Mouse (Mus musculus) yolk sac, embryonic 10.5 days (tissue): ENCODE results near the gene Rasgef1a.
A peak's percentile ranks its signal among the peaks of the same experiment; 100 is the strongest.

Experiments
- DNase-seq: peaks from one replicate; pipeline ENCODE4 v3.0.0-alpha.2; 2017; ENCODE audit warnings: low spot score

Gene Rasgef1a

DNA sequence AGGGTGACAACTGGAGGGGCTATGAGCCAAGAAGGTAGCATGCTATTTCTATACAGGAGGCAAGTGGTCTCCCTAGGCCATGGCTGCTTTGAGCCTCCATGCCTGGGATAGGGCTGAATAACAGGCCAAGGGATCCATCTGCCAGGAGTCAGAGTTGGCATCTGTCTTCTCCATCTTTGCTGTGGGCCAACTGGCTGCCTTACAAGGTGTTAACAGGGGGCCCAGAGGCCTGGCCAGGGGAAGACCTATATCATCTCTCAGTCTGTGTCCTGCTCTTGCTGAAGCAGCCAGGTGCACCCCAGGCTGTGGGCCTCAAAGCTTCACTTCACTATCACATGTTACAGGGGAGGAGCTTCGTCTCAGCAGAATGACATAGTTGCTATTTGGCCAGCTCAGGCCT, 60.9 kb downstream of the Rasgef1a start:
- no peak for DNase-seq

DNA sequence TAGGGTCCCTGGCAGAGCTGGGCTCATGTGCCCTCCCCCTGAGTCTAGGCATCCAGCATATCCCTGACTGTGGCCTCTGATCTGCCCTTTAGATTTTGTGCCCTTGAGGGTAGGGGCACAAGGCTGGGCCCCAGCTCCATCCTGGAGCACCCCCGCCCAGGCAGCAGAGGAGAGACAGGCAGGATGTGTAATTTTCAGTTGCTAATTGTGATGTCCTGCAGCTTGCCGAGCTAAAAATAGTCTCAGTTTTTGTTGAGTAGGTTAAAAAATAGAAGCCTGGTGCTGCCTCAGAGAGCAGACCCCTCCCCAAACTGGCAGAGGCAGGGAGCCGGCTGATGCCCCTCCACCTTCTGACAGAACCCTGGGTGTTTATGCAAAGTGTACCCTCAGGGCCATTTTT, 62.9 kb downstream of the Rasgef1a start:
- no peak for DNase-seq

DNA sequence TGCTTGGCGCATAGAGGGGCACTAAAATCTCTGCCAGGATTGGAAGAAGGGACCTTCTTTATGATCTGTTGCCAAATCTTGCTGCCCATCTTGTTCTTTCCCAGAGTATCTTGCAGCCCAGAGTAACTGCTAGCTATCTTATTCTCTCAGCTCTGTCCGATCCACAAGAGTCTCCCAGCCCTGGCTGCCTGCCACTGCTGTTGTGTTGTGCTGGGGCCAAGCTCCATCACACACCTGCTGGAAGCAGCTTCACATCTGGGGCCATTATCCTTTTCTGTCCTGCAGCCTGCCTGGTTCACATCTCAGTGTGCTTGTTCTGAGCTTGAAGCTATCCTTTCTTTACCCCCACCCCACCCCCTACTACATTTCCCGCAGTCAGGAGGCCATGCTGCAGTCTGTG, 65.0 kb downstream of the Rasgef1a start:
- DNase-seq, result no peak

DNA sequence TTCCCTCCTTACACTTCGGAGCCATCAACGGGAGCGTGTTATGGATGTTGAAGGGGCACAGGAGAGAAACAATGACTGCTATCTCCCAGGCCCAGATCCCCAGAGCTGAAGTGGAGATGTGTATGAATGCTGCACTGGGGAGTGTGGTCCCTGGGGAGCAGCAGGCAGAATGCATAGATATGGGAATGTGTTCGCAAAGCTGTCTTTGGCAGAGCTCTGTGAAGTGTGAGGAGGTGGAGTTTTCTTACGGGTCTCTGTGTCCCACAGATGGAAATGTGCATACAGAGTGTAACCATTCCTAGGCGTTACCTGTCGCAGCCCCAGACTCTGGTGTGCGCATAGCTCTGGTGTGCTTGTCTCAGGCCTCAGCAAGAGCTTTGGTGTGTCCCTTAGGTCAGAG, 65.5 kb downstream of the Rasgef1a start:
- no peak for DNase-seq

DNA sequence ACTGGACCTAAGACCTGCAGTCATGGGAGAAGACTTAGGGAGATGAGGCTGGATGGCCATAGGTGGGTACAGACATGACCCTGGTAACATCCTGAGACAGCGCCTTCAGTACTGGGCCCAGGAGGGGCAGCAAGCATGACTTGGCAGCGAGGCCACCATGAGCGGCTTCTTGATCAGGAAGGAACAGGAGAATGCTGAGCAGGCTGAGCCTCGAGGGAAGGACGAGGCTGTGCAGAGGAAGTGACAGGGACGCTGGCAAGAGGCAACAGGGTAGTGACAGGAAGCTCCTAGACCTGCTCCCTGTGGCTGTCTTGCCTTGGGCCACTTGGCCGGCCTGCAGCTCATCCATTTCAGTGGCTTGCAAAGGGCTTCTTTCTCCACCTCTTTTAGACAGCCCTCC, 66.2 kb downstream of the Rasgef1a start:
- no peak for DNase-seq

DNA sequence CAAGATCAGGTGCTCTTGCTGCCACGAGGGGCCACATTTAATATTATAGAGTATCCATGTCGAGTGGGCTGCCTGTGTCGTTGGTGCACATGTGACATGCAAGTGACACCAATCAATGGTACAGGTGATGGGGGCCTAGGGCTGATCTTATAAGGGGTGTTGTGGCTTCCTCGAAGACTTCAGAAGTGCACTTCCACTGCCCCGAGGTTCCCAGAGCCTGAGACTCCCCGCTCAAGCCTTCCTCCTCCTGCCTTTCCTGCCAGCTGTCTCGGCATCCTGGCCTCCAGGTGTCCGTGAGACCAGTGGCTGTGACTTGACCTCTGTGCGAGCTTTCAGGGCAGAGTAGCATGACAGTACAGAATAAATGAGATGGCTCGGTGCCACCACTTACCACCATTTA, 67.5 kb downstream of the Rasgef1a start:
- DNase-seq, result no peak

DNA sequence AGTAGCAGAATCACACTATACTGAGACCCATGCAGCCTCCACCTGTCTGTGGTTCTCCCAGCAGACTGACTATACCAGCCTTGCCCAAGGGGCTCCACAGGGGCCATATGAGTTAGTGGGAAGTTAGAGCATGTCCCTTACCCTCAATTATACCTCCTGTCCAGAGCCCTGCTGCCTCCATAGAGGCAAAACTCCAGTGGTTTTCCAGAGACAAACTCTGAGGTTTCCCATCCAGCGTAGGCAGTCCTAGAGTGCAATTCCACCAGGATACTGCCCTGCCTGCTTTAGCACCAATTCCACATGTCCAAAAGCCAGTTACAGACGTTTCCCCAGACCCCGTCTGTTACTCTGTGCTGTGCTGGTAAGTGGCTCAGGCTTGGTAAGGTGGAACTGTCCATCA, 68.1 kb downstream of the Rasgef1a start:
- no peak for DNase-seq

DNA sequence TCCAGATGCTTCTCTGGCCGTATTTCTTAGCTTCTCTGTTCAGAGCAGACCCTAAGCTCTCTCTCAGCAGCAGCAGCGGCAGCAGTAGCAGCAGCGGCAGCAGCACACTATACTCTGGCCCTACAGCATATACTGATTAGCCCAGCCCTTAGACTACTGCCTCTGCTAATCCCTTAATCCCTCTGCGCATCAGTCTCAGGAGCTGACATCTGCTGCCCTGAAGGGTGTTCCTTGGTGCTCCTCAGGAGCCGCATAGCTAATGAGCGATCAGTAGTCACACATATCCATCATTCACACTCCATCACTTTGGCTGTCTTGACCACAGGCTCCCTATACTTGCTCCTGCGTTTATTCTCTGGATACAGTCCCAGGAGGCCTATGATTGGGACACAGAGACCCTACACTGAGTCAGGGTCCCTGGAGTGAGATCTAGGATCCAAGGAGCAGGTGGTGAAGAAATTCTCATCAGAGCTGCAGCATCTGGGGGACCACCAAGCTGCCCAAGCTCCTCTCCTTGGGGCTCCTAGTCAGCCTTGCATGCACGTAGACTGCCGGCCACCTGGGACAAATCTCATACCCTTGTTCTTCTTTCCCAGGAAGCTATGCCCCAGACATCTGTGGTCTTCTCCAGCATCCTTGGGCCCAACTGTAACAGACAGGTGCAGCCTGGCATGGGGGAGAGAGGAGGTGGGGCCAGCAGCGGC, 68.7 kb downstream of the Rasgef1a start:
- DNase-seq, result no peak

DNA sequence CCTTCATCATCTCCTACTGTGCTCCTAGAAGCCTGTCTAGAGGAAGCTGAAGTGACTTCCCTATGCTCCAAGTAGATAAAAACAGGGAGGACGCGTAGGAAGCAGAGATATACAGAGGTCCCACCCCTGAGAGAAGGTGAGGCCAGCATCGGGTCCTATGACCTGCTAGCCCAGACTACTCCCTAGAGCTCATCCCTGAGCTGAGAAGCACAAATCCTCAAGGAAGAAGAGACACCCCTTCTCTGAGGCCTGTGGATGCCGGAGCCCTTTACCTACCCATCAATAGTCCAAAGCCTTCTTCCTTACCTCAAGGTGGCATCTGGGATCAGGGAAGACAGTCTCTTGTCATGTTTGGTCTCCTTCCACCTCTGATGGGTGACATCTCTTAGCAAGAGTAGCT, 69.5 kb downstream of the Rasgef1a start:
- no peak for DNase-seq

DNA sequence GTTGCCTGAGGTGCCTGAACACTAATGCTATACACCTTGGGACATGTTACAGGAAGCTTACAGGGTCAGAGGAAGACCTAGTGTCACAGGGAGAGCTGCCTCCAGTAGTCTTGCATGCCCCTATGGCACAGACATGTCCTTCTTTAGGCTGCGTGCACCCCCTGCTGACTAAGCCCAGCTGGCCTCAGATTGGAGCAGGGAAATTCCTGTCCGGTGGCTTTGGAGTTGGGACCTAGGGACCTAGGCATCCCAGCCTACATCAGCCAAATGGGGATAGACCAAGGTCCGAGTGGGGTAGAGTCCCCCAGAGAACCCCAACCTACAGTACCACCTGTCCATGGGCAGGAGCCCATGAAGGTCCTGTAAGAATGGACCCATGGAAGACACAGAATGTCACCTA, 71.1 kb downstream of the Rasgef1a start:
- no peak for DNase-seq

DNA sequence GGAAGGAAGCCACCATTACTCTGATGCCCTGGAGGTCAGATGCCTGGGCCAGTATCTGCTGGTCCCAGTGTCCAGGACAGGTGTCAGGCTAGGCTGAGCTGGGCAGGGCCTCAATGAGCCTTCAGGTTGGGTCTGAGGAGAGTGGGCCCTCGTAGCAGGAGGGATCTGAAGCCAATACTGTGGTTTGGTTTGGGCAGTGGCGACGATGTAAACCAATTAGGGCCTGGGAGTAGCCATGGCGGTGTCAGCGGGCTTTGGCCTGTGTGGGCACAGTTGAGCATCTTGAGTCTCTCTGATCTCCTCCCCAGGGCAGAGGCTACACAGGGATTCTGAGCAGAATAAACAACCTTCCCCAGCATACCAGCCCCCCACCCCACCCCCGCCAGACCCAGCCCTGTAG, 72.4 kb downstream of the Rasgef1a start:
- DNase-seq, result no peak

DNA sequence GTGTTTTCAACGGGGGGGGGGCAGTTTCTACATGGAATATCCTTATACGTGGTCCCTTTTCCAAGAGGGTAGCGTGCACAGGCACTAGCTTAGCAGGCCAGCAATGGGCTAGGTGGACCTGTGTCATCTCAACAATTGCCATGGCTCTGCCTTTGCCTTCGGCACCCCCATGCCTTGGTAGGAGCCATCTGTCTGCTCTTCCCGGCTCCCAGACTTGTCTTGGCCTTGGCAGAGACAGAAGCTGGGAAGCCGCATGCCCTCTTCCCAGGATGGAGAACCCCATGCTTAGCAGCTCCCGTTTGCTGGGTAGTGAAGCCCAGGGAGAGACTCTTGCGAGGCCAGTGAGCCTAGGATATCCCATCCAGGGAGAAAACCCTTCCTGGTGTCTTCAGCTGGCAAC, 73.4 kb downstream of the Rasgef1a start:
- no peak for DNase-seq

DNA sequence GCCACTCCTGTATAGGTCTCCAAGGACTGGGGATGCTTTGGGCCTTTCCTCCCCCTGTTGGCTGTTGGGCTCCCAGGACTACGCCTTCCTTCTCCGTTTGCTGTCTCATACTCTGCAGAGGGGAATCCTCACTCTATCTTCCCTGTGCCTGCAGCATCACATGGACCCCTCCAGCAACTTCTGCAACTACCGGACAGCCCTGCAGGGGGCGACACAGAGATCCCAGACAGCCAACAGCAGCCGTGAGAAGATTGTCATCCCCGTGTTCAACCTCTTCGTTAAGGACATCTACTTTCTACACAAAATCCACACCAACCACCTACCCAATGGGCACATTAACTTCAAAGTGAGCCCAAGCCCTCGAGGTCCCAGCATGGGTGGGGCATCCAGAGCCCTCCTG, 76.7 kb downstream of the Rasgef1a start:
- no peak for DNase-seq

DNA sequence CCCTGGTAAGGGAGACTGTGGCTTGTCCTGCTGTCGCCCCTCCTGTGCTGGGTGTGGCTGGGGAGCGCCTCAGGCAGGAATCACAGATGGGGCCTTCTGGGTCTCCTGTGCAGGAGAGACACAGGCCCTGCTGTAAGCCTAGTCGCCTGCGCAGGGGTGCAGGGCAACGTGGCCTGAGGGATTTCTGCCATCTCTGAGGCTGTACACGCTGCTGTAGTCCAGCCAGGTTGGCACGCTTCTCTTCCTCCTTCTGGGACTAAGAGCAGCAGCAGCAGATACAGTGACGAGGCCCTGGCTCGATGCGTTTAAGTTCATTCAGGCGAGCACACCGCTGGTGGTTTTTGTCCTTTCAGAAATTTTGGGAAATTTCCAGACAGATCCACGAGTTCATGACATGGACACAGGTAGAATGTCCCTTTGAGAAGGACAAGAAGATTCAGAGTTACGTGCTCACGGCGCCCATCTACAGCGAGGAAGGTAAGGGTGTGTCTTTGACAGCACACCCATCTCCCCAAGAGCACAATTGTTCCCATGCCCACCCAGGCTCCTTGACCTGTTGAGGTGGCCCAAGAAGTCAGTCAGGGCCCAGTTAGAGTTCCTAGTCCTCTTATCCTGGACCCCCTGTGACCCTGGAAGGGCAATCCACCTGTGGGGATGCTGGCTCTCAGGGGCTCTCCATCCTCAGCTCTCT, 77.7 kb downstream of the Rasgef1a start:
- no peak for DNase-seq

DNA sequence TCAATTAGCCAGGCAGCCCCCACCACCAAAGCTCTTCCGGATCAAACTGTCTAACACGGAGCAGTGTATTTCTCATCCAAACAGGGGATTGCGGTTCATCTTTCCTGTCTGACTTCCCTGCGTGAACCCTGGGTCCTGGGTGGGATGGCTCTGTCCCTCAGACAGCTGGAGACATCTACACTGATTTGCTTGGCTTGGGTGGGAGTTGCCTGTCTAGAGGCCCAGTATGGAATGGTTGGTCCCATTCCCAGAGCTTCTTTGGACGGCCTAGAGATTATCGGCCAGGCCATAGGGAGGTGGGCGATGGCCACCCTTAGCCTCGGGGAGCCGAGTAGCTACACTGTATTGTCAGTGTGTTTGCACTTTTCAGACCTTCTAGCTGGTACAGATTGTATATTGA, 79.6 kb downstream of the Rasgef1a start:
- DNase-seq, result no peak

DNA sequence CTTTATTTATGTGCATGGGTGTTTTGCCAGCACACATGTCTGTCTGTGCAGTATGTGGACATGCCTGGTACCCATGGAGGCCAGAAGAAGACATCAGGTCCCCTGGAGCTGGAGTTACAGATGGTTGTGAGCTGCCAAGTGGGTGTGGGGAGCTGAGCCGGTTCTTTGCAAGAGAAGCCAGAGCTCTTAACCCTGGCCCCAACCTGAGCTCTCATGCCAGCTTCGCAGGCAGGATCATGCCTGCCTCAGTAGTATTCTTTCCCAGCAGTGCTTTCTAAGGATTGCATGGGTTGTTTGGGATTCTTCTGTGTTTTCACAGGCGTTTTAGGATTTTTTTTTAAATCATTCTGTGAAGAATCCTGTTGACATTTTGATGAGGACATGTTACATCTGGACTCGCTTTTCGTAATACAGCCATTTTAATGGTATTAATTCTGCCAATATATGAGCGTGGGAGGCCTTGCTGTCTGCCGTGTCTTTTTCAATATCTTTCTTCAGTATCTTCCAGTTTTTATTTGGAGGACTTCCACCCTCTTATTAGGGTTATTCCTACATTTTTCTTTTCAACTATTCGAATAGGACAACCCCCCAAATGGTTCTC, 86.6 kb downstream of the Rasgef1a start:
- DNase-seq, result no peak

DNA sequence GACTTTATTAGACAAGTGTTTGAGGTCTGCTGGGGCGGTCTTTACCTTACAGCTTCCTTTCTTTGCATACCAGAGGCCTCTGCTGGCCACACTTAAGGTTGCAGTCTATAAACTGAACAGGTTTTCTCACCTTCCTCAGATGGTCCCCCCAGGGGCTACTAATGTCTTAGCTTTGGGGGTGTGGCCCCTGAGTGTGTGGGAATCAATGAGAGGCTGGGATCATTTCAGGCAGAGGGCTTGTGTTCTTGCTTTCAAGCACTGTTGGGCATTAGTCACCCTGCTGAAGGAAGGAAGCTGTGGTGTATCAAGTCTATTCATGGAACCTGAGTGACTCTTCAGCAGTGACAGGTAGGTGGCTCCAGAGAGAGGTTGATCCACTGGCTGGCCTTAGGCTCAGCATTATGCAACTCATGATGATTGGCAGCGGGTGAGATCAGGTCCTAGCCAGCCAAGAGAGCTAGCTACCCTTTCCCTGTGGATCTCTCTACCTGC, 88.1 kb downstream of the Rasgef1a start:
- peak; percentile 20 for DNase-seq

DNA sequence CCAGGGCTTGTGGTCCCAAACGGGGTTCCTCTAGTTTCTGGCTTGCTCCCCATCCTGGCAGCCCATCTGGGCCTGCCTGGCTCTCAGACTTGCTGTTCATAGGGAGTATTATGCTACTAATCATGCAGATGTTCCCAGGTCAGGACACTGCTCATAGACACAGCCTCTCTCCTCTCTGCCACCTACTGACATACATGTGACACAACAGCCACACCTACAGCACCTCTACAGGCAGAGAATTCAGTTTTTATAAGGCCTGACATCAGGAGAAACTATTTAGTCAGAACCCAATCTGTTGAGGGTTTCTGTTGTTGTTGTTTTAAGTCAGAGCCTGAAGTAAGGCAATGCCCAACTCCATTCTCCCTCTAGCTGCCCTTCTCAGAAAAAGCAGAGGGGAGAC, 100.6 kb downstream of the Rasgef1a start:
- no peak for DNase-seq

DNA sequence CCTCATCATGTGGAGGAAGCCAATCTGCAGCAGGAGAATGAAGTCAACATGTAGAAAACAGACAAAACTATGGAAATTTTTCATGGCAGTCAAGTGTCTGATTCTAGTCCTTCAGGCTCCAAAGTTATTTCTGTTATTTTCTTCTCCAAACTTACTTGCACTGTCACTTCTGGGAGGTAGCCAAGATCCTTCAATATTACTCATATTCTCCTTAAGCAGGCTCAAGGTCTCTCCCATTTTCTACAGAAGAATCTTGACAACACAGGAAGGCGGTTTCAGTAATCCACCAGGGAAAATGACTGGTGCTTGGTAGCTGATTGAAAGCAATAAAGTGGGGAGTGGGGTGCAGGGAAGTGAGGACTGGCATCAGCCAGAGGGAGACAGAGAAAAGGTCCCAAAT, 111.5 kb downstream of the Rasgef1a start:
- DNase-seq, result no peak

DNA sequence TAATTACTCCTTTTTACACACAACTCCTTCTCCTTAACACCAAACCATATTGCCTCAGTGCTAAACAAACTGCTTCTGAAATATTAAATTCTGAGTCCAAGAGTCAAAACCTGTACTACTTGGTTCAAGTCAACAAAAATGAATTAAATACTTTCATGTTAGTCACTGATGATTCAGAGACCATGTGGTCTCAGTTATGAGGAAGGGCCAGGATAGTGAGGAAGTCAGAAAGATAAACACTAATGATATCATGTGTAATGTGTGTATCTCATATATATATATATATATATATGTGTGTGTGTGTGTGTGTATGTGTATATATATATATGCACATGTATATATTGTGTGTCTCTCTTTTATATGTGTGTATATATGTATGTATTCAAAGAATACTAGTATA, 115.3 kb downstream of the Rasgef1a start:
- no peak for DNase-seq

DNA sequence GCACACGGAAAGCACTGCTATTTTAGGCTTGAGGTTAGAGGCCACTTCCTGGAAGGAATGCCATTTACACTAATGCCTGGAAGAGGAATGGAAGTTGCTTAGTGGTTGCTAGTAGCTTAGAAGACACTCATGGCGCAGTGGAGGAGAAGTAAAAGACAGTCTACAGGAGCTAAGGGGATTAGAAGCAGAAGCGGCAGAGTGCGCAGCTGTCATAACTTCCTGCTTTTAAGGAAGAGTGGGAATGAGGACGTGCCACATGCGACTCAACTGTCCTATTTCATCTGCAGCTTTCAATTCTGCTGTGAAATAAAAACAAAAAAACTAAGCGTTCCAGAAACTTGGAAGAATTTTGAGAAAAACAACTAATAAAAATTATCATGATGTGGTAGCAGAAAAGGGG, 116.0 kb downstream of the Rasgef1a start:
- no peak for DNase-seq

DNA sequence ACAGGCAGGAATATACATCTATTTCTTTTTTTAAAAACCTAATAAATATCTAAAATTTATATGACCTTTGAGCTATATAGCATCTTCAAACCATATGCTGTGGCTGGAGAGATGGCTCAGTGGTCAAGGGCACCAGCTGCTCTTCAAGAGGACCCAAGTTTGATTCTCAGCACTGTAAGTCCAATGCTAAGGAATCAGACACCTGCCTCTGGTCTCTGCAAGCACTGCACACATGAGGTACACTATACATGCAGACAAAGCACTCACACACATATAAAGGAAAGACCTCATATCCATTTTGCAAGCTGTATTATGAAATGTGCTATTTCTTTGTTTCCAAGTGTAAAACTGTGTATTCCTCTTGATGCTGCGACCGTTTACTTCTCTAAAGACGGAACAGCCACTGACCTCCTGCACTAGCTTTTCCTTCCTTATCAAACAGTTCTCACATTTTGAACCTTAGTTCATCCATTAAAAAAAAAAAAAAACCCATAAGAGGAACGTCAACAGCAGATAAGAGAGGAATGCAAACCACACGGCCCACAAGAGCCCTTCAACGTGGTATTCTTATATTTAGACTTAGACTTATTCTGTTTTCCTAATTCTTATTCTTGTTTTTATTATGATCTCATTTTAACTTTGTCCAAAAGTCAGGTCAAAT, 116.7 kb downstream of the Rasgef1a start:
- no peak for DNase-seq

DNA sequence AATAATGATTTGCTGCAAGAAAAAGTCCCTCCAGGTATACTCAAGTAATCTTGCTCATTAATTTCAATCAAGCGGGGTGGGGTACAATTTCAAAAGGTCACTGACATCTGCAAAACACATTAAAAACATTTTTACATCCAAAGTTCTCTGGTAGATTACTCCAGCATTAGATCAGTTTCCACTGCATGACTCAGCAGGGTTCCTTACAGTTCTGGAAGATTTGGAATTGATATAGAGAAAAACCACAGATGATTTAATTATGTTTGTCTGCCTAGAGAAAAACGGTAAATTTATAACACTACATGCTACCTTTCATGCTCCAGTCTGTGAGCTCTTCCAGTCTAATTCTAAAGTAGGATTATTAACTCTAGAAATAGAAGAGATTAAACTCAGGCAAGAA, 118.8 kb downstream of the Rasgef1a start:
- DNase-seq, result no peak
